Mouse (Mus musculus) colon, adult 2 months (tissue): Measurements from ENCODE around the gene A630095N17Rik. TPM values are rescaled to one million over a fixed set of nuclear protein-coding genes. Genes with fewer than 3 reads are reported as not detected.

Experiments
- polyA plus RNA-seq: library from polyadenylated mRNA; depleted of rRNA; stranded (reverse); fragments of >200 nt; gene quantifications from 2 replicates; pipeline ENCODE4 v1.2.3, GENCODE M21; 2012; rRNA removed

The A630095N17Rik gene
- not detected in 2 replicates for polyA plus RNA-seq

DNA sequence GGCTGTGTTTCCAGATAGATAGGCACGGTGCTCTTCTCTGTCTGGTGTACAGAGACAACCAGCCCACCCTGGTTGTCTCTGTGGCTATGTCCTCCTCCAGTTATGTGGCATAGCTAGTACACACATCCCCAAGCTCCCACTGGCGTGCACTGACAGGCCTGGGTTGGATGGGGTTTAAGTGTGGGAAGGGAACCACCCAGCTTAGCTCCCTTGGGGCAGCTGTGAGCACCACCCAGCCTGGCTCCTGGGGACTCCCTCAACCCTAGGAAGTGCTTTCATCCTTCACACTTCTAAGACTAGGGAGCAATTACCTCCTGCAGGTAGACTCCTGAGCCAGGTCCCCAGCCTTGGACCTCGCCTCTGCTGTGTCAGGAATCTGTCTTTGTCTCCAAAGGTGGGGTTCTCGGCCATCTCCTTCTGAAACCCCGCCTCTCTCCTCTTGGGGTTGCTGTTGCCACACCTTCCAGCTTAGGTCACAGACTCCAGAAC is at the start of gene A630095N17Rik:
A630095N17Rik (minus strand) TSS at position 439 of the 489 bp plus-strand sequence.

DNA sequence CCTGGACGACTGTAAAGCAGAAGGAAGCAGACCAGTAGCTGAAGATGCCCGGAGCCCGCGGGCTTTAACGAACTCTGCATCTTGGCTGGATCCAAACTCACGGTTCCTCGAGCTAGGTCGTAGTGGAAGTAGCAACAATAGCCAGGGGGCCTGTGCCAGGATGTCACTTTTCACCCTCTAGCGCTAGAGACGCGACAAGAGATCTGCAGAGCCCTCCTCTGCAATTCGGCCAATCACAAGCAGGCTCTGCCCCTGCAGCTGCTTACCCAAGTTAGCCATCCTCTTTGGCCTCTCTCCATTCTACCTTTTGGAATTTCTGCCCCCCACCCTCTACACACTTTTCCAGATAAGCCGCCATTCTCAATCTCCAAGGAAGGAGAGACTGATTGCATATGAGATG is 46.3 kb upstream of the A630095N17Rik start, which contains the start of gene Resp18:
Resp18 (minus strand) TSS at position 188 of the 400 bp plus-strand sequence.

DNA sequence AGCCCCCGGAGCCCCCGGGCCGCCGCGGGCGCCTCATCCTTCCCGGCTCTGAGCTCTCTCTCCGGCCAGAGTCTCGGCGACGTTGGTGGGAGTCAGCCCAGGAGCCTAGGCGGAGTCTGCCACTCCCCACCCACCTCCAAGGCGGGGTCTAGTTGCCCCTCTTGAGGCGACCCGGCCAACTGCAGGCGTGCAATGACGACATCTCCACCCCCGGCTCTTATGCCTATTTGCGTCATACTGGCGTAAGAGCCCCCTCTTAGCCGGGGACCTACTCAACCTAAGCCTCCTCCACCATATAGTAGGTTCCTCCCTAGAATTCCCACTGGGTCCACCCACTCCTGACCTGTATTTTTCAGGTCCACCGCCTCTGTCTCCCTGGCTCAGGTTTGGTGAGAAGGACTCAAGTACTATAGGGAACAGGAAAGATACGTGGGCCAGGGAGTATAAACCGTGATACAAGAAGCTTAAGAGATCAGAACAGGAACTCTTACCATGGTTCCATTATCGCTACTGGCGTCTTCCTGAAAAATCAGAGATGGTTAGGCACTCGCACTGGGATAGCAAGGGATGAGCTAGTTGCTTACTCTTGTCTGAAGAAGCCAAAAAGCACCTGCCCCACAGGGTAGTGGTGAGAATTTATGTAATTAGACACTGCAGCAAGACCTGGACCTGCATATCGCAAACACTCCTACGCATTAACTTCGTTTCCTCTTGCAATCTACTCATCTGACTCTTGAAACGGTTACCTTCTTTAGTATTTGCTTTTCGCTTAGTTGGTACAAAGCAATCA is 32.4 kb upstream of the A630095N17Rik start, which contains the start of gene Ptprn:
Ptprn (minus strand) TSS at position 412 of the 790 bp plus-strand sequence.

DNA sequence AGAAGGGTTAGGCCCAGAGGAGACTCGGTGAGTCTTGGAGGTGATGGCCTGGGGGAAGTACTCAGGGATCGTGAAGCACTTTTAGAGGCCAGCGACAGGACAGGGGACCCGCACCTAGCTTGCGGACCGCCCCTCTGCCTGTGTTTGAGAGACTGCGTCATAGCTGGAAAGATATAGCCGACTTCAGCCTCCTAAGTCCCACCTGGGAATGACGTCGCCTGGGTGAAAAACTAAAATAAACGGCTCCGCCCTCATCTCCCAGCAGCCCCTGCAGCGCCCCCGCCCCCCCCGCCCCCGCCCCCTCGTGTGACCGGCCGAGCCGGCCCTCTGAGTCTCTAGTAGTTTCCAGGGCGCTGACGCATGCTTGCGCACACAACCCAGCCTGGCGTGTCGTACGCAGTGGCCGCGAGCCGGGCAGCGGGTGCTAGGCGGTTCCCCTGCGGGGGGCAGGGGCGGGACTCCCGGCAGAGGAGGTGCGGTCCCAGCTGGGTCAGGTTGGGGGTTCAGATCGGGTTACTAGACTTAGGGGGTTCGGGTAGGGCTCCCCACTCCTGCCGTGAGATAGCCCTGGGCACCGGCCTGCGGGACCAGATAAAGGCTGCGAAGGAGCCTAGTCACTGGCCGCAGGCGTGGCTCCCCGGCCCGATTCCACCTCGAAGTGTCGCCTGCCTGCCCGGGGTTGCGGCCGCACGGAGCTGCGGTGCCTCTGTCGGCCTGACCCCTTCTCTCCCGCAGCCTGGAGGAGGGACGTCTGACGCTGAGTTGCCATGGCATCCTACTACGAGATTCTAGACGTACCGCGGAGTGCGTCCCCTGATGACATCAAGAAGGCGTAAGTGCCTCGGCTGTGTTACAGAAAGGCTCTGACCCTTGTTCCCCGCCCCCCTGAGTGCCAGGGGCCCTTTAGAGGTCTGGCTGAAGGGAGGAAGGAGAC is 4.5 kb upstream of the A630095N17Rik start, which contains the start of gene Dnajb2:
Dnajb2 (plus strand) TSS at position 290 of the 934 bp plus-strand sequence.

DNA sequence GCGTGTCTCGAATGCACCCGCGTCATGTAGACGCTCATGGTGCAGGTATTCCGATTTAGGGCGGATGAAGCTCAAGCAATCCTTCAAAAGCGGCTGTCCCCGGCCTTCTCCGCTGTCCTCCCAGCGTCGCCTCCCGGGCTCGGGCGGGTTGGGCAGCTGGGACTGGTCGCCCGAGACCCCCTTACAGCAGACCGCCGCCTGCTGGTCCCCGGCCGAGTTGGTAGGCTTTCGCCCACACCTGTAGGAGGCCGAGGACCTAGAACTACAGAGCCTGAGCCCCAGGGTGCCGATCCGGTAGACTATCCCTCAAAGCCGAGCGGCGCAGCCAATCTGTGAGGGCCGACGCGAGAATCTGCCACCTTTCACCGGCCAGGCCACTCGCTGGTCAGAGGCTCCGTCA is 12.4 kb downstream of the A630095N17Rik start, which contains the start of gene Tuba4a:
Tuba4a (minus strand) TSS at position 335 of the 400 bp plus-strand sequence.

DNA sequence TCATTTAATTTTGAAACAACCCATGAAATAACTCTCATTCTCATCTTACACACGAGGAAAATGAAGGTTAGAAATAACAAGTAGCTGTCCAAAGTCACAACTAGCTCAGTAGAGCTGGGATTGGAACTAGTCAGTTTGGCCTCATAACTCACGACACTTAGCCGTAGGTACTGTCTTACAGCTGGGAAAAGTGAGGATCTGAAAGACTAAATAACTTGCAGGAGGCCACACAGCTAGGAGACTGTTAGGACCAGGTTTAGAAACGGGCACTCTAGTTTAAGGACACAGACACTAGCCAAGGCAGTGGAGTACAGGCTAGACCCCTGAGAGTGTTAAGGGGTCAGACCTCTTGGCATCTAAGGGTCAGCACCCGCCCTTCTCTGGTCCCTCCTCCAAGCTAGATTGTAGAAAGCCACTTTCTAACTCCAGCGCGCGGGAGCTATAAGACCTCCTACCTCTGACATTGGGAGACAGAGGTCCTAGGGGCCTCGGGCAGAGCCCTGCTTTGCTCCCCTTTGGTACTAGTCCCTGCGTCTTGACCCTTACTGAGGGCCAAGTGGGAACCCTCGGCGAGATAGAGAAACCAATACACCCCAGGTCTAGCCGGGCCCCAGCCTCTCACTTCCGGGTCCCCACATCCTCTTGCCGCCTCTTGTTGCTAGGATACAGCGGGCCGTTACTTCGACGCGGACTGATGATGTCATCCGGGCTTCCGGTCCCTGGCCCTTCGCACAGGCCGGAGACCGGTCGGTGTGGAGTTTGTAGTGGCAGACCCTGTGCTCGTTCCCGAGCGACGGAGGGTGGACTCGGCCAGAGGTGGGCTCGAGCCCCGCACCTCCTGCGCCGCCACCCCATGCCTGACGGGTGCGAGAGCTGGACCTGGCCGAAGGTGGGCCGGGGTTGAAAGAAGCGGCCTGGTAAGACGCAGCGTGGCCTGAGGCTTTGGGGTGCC is 21.5 kb downstream of the A630095N17Rik start, which contains the start of the genes Glb1l and Stk16:
Glb1l (minus strand) TSS at position 678 of the 952 bp plus-strand sequence.
Stk16 (plus strand) TSS at position 703 of the 952 bp plus-strand sequence.

DNA sequence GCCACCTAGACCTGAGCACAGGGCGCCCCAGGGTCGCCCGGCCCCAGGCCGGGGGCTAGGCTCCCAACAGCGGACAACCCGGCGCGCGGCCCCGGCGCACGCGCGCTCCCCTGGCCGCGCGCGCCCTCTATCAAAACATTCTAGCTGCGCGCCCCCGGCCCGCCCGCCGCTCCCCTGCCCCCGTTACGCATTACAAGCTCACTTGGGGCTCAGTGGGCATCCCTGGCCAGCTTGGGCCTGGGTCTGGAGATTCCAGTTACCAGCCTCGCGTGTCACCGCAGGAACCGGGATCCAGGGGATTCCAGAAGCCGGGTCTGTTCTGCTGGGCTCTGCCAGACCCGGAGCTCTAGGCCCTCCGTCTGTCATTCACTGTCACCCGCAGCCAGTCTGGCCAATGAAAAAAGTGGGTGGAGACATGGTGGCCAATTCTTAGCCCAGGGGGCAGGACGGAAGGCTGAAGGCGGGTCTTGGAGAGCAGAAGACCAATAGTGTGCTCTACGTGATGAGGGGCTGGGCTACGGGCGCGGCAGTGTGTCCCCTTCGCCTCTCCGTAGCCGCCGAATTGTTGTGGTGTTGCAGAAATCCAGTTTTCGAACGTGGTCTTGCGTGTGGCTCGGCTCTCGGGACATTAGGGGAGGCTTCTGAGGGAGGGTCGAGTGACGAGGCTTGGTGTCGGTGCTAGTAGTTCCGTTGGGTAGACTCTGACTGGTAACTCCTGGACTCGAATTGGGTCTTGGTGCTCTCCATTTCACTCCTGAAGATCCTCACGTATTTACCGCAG is 40.1 kb downstream of the A630095N17Rik start, which contains the start of the genes Ankzf1 and Atg9a:
Ankzf1 (plus strand) TSS at position 530 of the 781 bp plus-strand sequence.
Atg9a (minus strand) TSS at position 575 of the 781 bp plus-strand sequence.

DNA sequence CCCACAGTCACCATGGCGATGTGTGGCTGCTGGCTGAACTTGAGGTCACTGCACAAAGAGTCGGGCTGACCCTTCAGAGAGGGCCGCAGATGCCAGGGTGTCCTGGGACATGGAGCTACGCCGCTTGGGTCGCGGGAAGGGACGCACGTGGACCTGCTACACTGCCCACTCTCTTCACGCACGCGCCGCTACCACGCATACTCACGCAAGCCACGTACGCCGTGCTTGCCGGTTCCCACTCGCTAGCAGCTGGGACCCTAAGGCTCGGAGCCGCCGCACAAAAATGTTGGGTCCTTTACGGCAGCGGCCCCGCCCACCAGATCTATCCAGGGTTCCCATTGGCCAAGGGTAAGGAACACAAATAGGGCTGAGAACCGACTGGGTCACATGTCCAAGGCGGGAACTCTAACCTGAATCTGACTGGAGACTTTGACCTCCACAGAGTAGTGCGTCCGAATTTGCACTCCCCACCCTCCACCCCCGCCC is 51.8 kb downstream of the A630095N17Rik start, which contains the start of gene Abcb6:
Abcb6 (minus strand) TSS at position 288 of the 486 bp plus-strand sequence.

Other genes with a start within 250 kb of the A630095N17Rik start
- gene Nhej1, start 106.9 kb downstream of the A630095N17Rik start, polyA plus RNA-seq: 1.5 and 3.2 TPM in 2 replicates
- 3.2 and 4.2 TPM in 2 replicates for gene Slc23a3, start 98.2 kb downstream of the A630095N17Rik start, polyA plus RNA-seq
- 76.1 and 79.1 TPM in 2 replicates for gene Cnppd1, start 89.4 kb downstream of the A630095N17Rik start, polyA plus RNA-seq
- 112 and 187 TPM in 2 replicates for gene Retreg2, start 89.3 kb downstream of the A630095N17Rik start, polyA plus RNA-seq
- gene Zfand2b, start 63.5 kb downstream of the A630095N17Rik start, polyA plus RNA-seq: 87.5 and 101 TPM in 2 replicates
- gene Abcb6, start 51.7 kb downstream of the A630095N17Rik start, polyA plus RNA-seq: 52.0 and 58.9 TPM in 2 replicates
- gene Ankzf1, start 40.0 kb downstream of the A630095N17Rik start, polyA plus RNA-seq: 18.2 and 19.4 TPM in 2 replicates
- gene Atg9a, start 39.9 kb downstream of the A630095N17Rik start, polyA plus RNA-seq: 91.9 and 103 TPM in 2 replicates
- gene Glb1l, start 21.3 kb downstream of the A630095N17Rik start, polyA plus RNA-seq: 3.3 and 5.5 TPM in 2 replicates
- 166 and 233 TPM in 2 replicates for gene Stk16, start 21.3 kb downstream of the A630095N17Rik start, polyA plus RNA-seq
- gene Tuba4a, start 12.2 kb downstream of the A630095N17Rik start, polyA plus RNA-seq: 93.3 and 109 TPM in 2 replicates
- gene Dnajb2, start 4.3 kb upstream of the A630095N17Rik start, polyA plus RNA-seq: 32.2 and 35.1 TPM in 2 replicates
- gene Ptprn, start 32.4 kb upstream of the A630095N17Rik start, polyA plus RNA-seq: 12.7 and 13.4 TPM in 2 replicates
- 12.2 and 18.9 TPM in 2 replicates for gene Resp18, start 46.3 kb upstream of the A630095N17Rik start, polyA plus RNA-seq
- 187 and 208 TPM in 2 replicates for gene Dnpep, start 85.9 kb upstream of the A630095N17Rik start, polyA plus RNA-seq
- gene Des, start 128.2 kb upstream of the A630095N17Rik start, polyA plus RNA-seq: 766 and 827 TPM in 2 replicates
- gene Speg, start 143.2 kb upstream of the A630095N17Rik start, polyA plus RNA-seq: 67.2 and 72.8 TPM in 2 replicates
- 167 and 216 TPM in 2 replicates for gene Gmppa, start 203.8 kb upstream of the A630095N17Rik start, polyA plus RNA-seq
- gene Asic4, start 218.3 kb upstream of the A630095N17Rik start, polyA plus RNA-seq: 0.26 and 0.29 TPM in 2 replicates
- gene Chpf, start 247.2 kb upstream of the A630095N17Rik start, polyA plus RNA-seq: 101 and 104 TPM in 2 replicates
- gene Tmem198, start 247.4 kb upstream of the A630095N17Rik start, polyA plus RNA-seq: 4.9 and 6.0 TPM in 2 replicates